Mouse (Mus musculus) frontal cortex, postnatal 25 days (tissue): ENCODE results near the gene Gabpb2.
"Not testable (repeated sequence)": the region's sequence is repeated elsewhere in the genome, so short reads cannot be mapped to it uniquely, and the experiment has no call there.

Experiments used
- DNase-seq, 2 experiments: peaks; one replicate each; pipeline ENCODE4 v3.0.0; 2022; ENCODE audit warnings: low spot score in 2 of 2

Gabpb2 gene

GRCm38 (mm10) chr3:95231298-95232221, 13.8 kb upstream of the Gabpb2 start, which contains the start of gene Mllt11:
TSS of gene Mllt11 (minus strand) at chr3:95232171.
- DNase-seq = no peak

DNA sequence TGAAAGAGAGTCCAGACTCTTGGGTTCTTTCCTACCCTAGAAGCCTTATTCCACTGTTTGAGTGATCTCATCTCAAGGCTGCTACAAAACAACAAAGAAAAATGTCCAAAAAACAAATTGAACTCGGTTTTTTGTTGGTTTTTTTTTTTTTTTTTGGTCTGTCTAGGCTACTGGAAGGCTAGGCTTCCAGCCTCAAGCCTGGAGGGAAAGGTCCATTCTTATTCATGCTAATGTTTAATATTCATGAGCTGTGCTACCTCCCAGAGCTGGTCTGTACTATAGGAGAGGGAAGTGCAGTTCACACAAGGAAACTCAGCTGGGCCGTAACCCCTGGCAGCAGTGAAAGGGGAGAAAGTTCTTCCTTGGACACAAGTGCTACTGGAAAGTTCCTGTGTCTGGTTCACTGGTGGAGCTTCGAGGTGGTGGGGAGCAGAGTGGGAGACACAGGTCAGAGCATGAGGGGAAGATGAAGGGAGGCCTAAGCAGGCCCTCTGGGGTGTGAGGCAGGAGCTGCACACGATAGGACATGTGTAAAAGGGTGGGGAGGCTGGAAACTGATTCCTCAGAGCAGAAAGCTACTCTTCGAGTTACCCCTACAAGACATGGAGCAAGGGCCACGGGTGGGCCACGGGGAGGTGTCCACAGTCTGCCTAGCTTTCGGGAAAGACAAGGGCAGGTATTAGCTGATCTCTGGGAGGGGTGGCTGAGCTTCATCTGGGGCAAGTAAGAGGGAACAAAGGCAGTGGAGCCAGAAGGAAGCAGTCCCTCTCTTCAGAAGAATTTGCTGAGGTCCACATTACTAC, 13.0 kb upstream of the Gabpb2 start:
- DNase-seq = no peak

DNA sequence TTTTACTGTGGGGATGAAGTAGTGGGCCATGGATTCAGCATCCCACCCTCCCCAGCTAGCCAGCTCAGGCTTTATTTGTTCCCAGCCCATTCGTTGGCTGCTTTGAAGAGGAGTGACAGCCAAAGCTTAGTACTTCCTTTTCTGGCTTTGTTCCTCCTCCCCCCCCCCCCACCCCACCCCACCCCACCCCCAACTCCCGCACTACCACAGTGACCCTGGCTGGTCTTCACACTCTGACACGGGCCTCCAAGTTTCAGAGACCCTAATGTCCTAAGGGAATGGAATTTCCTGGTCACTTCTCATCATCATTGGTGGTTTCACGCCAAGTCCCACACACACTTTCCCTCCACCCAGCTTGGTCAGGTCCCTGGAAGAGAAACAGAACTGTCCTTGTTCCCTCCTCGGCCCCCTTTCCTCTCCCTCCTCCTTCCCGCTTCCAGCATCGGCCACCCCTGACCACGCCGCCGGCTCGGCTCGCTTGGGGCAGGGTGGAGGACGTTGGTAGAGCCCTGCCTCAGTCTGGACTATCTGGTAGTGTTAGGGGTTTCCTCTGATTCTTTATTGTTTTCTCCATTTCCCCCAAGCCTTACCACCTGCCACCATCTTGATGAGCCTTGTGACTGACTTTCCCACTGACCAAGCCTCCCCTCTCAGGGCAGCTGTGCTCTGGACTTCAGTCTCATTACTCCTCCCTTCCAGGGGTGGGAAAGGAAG, 12.2 kb upstream of the Gabpb2 start:
- DNase-seq = no peak

GRCm38 (mm10) chr3:95228894-95229780, 11.4 kb upstream of the Gabpb2 start:
- peak in 1 of 2 experiments; percentile 47 for DNase-seq

DNA sequence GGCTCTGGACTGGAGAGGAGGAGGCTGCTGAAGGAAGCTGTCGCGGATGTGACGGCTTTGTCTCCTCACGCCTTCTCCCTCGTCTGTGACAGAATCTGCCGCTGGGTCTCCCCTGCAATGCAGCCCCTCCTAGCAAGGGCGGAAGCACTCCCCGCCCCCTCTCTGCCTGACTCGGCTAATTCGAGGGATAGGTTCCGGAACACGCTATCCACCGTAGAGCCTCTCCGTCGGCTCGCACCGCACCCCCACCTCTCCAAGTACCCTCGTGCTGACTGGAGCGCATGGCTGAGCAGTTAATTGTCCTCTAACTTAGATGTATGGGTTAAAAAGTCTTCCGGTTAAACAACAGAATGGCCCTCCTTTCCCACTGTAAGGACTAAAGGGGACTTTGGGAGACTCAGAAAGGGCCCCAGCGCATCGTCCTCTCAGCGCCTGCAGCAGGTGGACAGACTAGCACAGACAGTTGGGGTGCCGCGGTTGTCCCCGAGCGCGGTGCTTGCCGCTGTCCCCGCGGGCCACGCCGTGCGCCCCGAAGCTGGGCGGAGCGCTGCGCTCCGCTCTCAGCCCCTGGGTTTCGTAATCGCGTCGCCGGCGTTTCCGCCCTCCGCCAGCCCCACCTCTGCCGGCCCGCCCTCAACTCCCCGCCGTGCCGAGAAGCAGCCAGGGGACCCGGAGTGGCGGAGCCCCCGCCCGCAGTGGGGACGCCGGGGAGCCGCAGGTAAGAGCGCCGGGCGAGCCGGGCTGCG, 10.6 kb upstream of the Gabpb2 start, which contains the start of gene Cdc42se1:
Cdc42se1 (plus strand) TSS at position 585 of the 746 bp plus-strand sequence.
- DNase-seq = peak; percentile 70 to 82

DNA sequence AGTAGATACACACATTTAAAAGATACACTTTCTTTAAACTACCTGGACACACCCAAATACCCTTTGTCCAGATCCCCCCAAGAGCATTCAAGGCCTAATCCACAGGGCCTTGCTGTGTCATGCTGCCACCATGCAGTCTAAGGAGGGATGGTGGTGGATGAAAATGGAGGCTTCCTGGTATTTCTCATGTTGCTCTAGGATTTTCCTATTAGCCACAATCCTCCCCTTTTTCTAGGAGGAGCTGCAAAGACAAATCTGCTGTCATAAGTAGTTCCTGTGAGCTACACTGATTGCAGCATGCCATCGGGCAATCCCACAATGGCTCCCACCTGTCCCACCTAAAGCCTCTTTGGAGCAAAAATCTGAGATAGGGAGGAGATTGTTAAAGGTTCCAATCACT, 9.5 kb upstream of the Gabpb2 start:
- no peak for DNase-seq

DNA sequence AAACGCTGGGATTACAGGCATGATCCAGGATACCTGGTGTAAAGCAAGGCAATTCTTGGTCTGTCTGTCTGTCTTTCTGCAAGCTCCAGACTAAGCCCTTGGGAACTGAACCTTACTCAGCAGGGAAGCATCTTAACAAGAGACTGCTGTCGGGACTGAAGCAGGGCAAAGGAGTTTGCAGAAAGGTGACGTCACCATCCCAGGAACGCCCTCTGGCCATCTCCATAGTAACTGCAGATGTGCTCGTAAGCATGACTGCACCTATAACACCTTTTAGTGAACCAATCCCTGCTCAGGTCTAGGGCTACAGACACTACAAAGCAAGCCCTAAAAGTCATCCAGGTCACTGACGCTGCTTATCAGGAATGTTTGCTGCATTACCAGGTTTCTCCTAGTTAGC, 6.6 kb upstream of the Gabpb2 start:
- DNase-seq = no peak

DNA sequence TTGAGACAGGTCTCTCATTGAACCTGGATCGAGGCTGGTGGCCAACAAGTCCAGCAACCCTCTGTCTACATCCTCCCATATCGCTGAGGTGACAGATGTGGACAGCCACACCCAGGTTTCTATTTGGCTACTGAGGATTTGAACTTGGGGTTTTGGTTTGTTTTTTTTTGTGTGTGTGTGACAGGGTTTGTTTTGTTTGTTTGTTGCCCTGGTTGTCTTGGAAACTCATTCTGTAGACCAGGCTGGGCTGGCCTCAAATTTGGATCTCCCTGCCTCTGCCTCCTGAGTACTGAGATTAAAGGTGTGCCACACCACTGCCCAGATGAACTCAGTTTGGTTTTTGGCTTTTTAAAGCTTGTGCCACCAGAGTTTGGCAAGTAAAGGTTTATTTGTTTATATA, 5.3 kb upstream of the Gabpb2 start:
- no peak for DNase-seq

DNA sequence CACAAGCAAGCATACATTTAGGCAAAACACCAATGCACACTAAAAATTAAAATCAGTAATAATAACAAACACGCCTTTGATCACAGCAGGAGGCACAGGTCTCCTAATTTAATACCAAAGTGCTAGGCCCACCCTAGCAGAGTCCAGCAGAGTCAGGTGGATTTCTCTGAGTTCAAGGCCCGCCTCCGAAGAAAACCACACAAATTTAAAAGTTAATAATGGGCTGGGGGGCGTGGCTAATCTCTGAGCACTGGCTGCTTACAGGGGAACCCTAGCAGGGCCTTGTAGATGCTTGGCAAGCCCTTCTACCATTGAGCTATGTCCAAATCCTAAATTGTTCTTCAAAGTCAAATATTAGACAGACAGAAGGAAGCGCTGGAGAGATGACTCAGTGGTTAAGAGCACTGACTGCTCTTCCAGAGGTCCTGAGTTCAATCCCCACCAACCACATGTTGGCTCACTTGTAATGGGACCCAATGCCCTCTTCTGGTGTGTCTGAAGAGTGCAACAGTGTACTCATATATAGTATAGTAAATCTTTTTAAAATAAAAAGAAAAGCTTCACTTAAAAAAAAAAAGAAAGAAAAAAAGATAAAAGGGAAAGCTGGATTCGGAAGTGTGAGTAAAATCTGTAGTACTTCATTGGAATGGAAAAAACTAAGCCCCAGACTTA, 886 bp upstream of the Gabpb2 start:
- no peak for DNase-seq

DNA sequence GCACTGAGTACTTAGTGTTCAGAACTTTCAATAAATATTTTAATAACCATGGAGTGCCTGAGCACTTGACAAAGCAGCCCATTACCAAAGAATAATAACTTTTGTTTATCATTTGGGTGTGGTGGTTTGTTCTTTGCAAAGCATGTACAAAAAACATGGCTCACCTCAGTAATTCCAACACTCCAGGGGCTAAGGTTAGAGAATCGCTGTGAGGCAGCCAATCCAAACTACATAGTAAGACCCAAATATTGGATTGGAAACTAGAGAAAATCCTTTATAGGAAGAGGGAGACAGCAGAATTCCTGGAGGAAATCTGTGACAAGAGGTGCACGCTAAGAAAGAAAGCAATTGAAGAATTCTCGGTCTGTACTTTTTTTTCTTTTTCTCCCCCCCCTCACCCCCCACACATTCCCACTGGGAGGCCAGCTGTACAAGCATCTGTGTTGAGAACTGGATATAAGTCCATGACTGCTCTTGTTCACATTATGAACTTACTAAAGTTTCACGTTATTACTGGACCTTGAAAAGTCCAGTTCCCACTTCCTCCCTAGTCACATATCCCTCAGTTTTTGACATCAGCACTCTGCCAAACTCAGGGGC, 961 bp downstream of the Gabpb2 start:
- no peak for DNase-seq

DNA sequence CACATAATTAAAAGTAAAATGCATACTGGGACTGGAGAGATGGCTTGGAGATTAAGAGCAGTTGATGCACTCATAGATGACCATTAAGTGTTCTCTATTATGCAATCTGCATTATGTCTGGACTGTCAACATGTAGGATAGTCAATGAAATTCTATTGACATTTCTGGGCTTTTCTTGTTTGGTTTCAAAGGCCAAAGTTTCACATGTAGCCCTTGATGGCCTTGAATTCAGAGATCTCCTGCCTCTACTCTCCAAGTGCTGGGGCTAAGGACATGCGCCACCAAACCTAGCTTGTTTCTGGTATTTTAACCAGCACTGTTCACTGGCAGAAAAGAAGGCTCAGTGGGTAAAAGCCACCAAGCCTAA, 4.1 kb downstream of the Gabpb2 start:
- no peak for DNase-seq

GRCm38 (mm10) chr3:95212889-95213608, 4.7 kb downstream of the Gabpb2 start:
- DNase-seq = not testable (repeated sequence)

GRCm38 (mm10) chr3:95210585-95210984, 7.1 kb downstream of the Gabpb2 start:
- no peak for DNase-seq

- no peak for DNase-seq
Measured at GRCm38 (mm10) chr3:95208286-95208685, 9.4 kb downstream of the Gabpb2 start.

- DNase-seq = no peak
Measured at GRCm38 (mm10) chr3:95203880-95204279, 13.8 kb downstream of the Gabpb2 start.

DNA sequence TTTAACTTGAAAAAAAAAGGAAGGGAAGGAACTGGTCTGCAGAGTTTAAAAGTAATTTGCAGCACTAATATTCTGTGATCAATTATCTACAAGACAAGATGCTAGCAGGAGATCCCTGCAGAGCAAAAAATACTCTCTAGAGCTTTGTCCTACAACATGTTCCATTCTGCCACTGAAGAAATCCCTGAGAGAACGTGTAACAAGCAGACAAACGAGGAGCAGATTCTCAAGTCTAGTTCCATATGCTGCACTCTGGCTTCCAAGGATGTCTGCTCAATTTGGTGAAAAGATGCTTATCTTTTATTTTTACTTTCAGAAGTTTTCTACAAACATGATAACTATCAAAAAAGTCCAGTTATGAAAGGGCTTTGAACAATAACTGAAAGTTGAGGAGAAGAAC, 17.2 kb downstream of the Gabpb2 start:
- no peak for DNase-seq

DNA sequence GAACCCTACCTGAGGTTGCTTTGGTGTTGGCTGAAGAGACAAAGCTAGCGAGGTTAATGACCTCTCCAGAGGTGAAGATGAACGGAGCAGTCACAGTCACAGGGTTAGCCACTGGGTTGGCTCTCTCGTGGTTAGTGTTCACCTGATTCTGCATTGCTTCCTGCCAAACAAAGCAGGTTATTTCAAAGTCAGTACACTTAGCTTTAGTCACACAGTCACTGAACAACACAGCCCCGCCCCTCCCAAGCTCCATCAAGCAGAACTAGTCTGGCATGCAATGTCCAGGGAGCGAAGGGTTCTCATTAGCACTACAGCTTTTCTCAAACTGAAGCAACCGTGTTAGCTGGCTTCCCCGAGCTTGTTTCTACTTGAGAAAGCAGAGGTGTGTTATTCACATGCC, 17.6 kb downstream of the Gabpb2 start:
- no peak for DNase-seq

DNA sequence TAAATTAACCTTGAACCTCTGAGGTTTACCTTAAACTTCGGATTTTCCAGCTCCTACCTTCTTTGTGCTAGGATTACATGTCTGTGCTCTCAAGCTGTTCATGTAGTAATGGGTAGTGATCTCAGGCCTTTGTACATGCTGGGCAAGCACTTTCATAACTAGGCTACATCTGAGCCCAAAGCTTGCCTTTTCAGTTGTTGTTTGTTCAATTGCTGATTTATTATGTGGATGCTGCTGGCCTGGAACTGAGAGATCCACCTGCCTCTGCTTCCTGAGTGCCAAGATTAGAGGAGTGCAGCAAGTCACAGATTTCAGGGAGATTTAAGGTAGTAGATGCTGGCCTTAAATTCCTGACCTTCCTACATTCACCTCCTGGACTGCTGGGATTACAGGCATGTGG, 18.6 kb downstream of the Gabpb2 start:
- no peak for DNase-seq

DNA sequence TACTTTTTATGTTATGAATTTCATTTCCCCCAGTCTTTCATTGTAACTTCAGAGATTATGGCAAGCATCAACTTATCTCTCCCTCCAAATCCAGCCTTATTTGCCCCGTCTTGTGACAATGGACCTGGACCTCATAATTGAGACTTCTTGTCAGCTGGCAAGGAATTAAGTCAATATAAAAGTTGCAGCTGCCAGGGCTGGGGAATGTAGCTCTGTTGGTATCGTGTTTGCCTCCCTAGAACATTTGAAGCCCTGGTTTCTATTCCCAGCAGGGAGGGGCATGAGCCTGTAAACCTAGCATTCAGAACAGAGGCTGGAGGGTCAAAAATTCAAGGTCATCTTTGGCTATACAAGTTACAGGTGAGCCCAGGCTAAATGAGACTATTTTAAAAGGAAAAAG, 21.9 kb downstream of the Gabpb2 start:
- no peak for DNase-seq
